Mouse (Mus musculus) thymus, adult 2 months (tissue): ENCODE data around the gene Kcnd1. TPM values are rescaled to one million over a fixed set of nuclear protein-coding genes. Genes with fewer than 3 reads are reported as not detected.
A peak's percentile ranks its signal among the peaks of the same experiment; 100 is the strongest.

Experiments used
- DNase-seq: peaks from one replicate; pipeline ENCODE4 v3.0.0; 2021
- H3K27ac ChIP-seq: fragments of 200-500 bp; 2 replicates; pipeline ENCODE4 v1.5.1; 2012; ENCODE audit warnings: low read length, control low read depth; ENCODE audit not compliant: control insufficient read depth, insufficient read depth
- H3K27me3 ChIP-seq: fragments of 200-500 bp; 2 replicates; pipeline ENCODE4 v1.6.1; 2012; ENCODE audit warnings: mild to moderate bottlenecking, low read length, moderate library complexity, mixed read lengths; ENCODE audit not compliant: control insufficient read depth, insufficient read depth
- H3K36me3 ChIP-seq: fragments of 200-500 bp; 2 replicates; pipeline ENCODE4 v1.6.1; 2012; ENCODE audit warnings: mild to moderate bottlenecking, low read length, moderate library complexity; ENCODE audit not compliant: control insufficient read depth, insufficient read depth
- H3K4me1 ChIP-seq: fragments of 200-500 bp; replicated peaks from 2 replicates; pipeline ENCODE4 v1.6.1; 2012; ENCODE audit warnings: low read length; ENCODE audit not compliant: control insufficient read depth, insufficient read depth
- H3K4me3 ChIP-seq: fragments of 200-500 bp; 2 replicates; pipeline ENCODE4 v1.5.1; 2012; ENCODE audit warnings: mild to moderate bottlenecking, low read length, control low read depth, moderate library complexity; ENCODE audit not compliant: control insufficient read depth, insufficient read depth
- CTCF ChIP-seq: fragments of 200-500 bp; IDR thresholded peaks from 2 replicates; pipeline ENCODE4 v1.5.1; 2012; ENCODE audit warnings: mild to moderate bottlenecking, control low read depth, low read length, moderate library complexity, borderline replicate concordance; ENCODE audit not compliant: control insufficient read depth, poor library complexity, insufficient read depth; ENCODE audit errors: extremely low read depth
- POLR2A ChIP-seq: fragments of 200-500 bp; IDR thresholded peaks from 2 replicates; pipeline ENCODE4 v1.6.1; 2012; ENCODE audit warnings: mild to moderate bottlenecking, low read length, control low read depth, moderate library complexity; ENCODE audit not compliant: control insufficient read depth, poor library complexity, insufficient read depth; ENCODE audit errors: extremely low read depth
- WGBS: fragments of 180-500 bp; shearing (Covaris S2); methylation state at CpG from one replicate; pipeline ENCODE4 v1.1.7; 2018; 5-methylcytosine and 5-hydroxymethylcytosine counted together
- polyA plus RNA-seq: library from polyadenylated mRNA; depleted of rRNA; stranded (reverse); fragments of >200 nt; gene quantifications from 2 replicates; pipeline ENCODE4 v1.2.3, GENCODE M21; 2012; rRNA removed

Kcnd1 gene
- polyA plus RNA-seq, 1 experiment, result 1.1 TPM

DNA sequence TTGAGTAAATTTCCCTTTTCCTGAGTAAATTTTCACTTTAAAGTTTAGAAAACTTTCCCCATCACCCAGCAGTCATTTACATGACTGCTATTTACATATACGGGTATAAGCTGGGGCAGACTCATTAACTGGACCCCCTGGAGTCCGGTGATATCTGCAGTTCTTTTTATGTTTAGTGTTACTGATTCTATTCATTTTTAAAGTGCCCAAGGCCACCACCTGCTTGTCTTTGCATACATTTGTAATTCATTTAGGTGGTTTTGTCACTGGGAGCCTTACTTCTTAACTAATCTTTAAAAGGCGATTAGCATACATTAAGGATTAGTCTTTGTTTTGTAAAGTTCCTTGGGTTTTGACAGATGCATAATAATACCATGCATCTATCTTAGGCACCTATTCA, 47.7 kb downstream of the Kcnd1 start:
- Histone ChIP-seq H3K27ac (no peak overlapping the region), H3K4me1 (peaks cover 6% of the 10 kb centered on the region), H3K4me3 (no peak overlapping the region), H3K36me3 (peaks cover 28% of the 10 kb centered on the region), H3K27me3 (no peaks in the 10 kb centered on the region)
- WGBS, result 93% methylated on average over 3 of the region's 3 CpGs
- TF ChIP-seq CTCF, result no peak
- TF ChIP-seq POLR2A, result no peak
- no peak for DNase-seq

DNA sequence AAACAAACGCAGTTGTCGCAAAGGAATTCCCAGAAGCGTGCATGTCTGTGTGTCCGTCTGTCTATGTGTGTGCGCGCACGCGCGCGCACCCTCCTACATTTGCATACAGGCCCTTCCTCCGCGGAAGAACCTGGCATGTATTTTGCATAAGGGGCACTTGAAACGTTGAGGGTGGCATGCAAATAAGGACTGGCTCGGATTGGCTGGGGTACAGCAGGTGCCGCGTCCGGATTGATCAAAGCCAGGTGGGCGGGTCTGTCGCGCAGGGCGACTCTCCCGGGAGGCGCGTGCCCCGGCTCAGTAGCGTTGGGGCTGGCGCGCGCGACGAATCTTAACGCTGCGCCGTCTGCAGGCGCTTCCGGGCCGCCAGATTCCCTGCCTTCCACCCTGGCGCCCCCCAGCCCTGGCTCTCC, 55.9 kb downstream of the Kcnd1 start, which contains the start of gene Pim2:
TSS of gene Pim2 (plus strand) at position 256 of the 413 bp plus-strand sequence.
- WGBS, result 1% methylated on average over 31 of the region's 38 CpGs
- H3K4me3 ChIP-seq, result peak within 1 kb of the TSS; percentile 78
- TF ChIP-seq POLR2A, result peak; percentile 72
- TF ChIP-seq CTCF, result no peak
- H3K4me1 ChIP-seq, result peaks cover 13% of the 10 kb centered on the region
- H3K27ac ChIP-seq, result no peak within 1 kb of the TSS
- peaks cover 10% of the 10 kb centered on the region; the same call in 1 of the 2 replicates for H3K36me3 ChIP-seq
- DNase-seq, result peak; percentile 86
- no peaks in the 10 kb centered on the region for H3K27me3 ChIP-seq

DNA sequence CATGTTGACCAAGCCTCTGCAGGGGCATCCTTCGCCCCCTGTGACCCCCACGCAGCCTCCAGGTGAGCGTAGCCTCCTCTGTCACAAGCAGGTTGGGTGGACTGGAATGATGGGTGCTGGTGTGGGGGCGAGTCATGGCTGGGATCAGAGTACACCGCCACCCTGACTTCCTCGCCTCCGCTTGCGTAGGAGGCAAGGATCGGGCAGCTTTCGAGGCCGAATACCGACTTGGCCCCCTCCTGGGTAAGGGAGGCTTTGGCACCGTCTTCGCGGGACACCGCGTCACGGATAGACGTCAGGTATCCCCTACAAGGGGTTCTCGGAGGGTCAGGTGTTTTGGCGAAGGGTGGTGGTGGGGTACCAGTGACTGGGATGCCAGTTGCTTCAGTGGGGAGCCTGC, 56.4 kb downstream of the Kcnd1 start:
- no peaks in the 10 kb centered on the region for H3K27me3 ChIP-seq
- H3K27ac ChIP-seq, result no peak overlapping the region
- TF ChIP-seq CTCF, result no peak
- TF ChIP-seq POLR2A, result no peak
- H3K4me3 ChIP-seq, result peak overlapping the region; percentile 78
- WGBS, result 5% methylated on average over 17 of the region's 21 CpGs
- peaks cover 6% of the 10 kb centered on the region; the same call in 1 of the 2 replicates for H3K36me3 ChIP-seq
- DNase-seq, result peak; percentile 19
- H3K4me1 ChIP-seq, result peaks cover 13% of the 10 kb centered on the region

DNA sequence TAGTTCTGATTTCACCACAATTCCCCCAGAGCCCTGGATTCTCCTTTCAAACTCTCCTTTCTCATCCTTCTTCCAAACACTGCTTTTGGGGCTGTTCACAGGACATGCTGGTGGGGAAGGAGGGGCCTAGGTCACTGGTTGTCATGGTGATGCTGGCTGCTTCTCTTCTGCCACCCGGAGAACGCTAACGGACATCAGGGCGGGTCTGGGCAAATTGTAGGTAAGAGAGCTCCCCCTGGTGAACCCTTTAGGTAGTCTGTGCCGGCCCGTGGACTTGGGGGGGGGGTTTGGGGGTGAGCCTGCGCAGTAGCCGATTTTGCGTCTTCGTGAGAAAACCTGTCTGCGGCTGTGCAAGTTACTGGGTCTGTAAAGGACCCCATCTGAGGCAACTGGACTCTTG, 57.7 kb downstream of the Kcnd1 start:
- peak; percentile 53; the same call in 1 of the 2 replicates for TF ChIP-seq CTCF
- no peak for TF ChIP-seq POLR2A
- no peaks in the 10 kb centered on the region for H3K27me3 ChIP-seq
- H3K4me1 ChIP-seq, result peaks cover 15% of the 10 kb centered on the region
- no peaks in the 10 kb centered on the region for H3K36me3 ChIP-seq
- H3K4me3 ChIP-seq, result peak overlapping the region; percentile 14; the same call in 1 of the 2 replicates
- DNase-seq, result peak; percentile 43
- WGBS, result 1% methylated on average over 11 of the region's 11 CpGs
- H3K27ac ChIP-seq, result no peak overlapping the region

DNA sequence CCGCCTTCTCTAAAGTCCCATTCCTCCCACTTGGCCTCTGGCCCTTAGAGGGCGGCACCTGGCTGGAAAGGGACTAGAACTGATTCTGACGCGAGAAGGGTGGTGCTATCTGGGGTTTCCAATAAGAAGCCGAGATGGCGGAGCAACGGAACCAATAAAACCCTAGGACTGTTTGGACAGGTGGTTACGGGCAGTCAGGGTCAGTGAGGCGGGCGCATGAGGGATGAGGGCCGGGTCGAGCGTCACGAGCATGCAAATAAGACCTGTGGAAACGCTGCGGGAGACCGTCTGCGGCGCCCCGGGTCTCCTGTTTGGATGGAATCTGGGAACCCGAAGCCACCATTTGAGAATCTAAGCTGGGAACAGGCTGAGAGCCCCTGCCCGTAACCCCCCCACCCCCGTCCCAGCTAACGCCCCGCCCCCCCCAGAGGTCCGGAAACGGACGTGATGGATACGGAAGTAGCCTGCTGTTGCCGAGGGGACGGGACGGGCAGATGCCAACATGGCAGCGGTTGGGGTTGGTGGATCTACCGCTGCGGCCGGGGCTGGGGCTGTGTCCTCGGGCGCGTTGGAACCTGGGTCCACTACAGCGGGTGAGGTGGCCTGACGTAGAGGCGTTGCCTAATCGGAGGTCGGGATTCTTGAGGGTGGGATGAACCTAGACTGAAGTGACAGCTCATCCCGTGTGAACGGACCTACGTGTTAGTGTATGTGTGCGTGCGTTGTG, 61.9 kb downstream of the Kcnd1 start, which contains the start of gene Slc35a2:
TSS of gene Slc35a2 (plus strand) at position 188 of the 727 bp plus-strand sequence.
- peak; percentile 55 for DNase-seq
- no peaks in the 10 kb centered on the region for H3K36me3 ChIP-seq
- H3K4me1 ChIP-seq, result peaks cover 11% of the 10 kb centered on the region
- H3K27ac ChIP-seq, result no peak within 1 kb of the TSS
- WGBS, result under 1% methylated on average over 44 of the region's 49 CpGs
- 0 out of 2 replicates have a peak, but pooled peaks have one; percentile 26 for TF ChIP-seq POLR2A
- no peak for TF ChIP-seq CTCF
- H3K27me3 ChIP-seq, result no peaks in the 10 kb centered on the region
- H3K4me3 ChIP-seq, result peak within 1 kb of the TSS; percentile 80

Other genes starting within 250 kb of the Kcnd1 start
- 7.7 and 10.3 TPM in 2 replicates for gene Foxp3, start 248.6 kb upstream of the Kcnd1 start, polyA plus RNA-seq
- 5.5 and 5.8 TPM in 2 replicates for gene Ppp1r3f, start 248.0 kb upstream of the Kcnd1 start, polyA plus RNA-seq
- gene Ccdc22, start 216.8 kb upstream of the Kcnd1 start, polyA plus RNA-seq, result 34.1 and 35.7 TPM in 2 replicates
- gene Cacna1f, start 215.2 kb upstream of the Kcnd1 start, polyA plus RNA-seq, result 0.04 and 0.12 TPM in 2 replicates
- gene Syp, start 183.8 kb upstream of the Kcnd1 start, polyA plus RNA-seq, result 1.2 and 1.8 TPM in 2 replicates
- 29.7 TPM in 2 replicates for gene Prickle3, start 165.0 kb upstream of the Kcnd1 start, polyA plus RNA-seq
- gene Plp2, start 150.9 kb upstream of the Kcnd1 start, polyA plus RNA-seq, result 144 and 149 TPM in 2 replicates
- gene Magix, start 141.0 kb upstream of the Kcnd1 start, polyA plus RNA-seq, result 0.82 and 3.0 TPM in 2 replicates
- gene Gpkow, start 125.2 kb upstream of the Kcnd1 start, polyA plus RNA-seq, result 12.2 and 12.8 TPM in 2 replicates
- 86.6 and 105 TPM in 2 replicates for gene Wdr45, start 108.0 kb upstream of the Kcnd1 start, polyA plus RNA-seq
- gene Gm45208, start 100.0 kb upstream of the Kcnd1 start, polyA plus RNA-seq, result 1.8 and 1.9 TPM in 2 replicates
- gene Praf2, start 93.8 kb upstream of the Kcnd1 start, polyA plus RNA-seq, result 39.9 and 44.4 TPM in 2 replicates
- gene Ccdc120, start 71.4 kb upstream of the Kcnd1 start, polyA plus RNA-seq, result 6.8 and 9.3 TPM in 2 replicates
- gene Tfe3, start 59.7 kb upstream of the Kcnd1 start, polyA plus RNA-seq, result 26.4 and 29.5 TPM in 2 replicates
- 68.4 and 73.1 TPM in 2 replicates for gene Gripap1, start 32.5 kb upstream of the Kcnd1 start, polyA plus RNA-seq
- 112 TPM in 2 replicates for gene Otud5, start 19.1 kb downstream of the Kcnd1 start, polyA plus RNA-seq
- 53.6 and 54.6 TPM in 2 replicates for gene Pim2, start 56.0 kb downstream of the Kcnd1 start, polyA plus RNA-seq
- 81.7 and 100 TPM in 2 replicates for gene Slc35a2, start 61.7 kb downstream of the Kcnd1 start, polyA plus RNA-seq
- gene Pqbp1, start 77.0 kb downstream of the Kcnd1 start, polyA plus RNA-seq, result 101 and 109 TPM in 2 replicates
- gene Timm17b, start 77.1 kb downstream of the Kcnd1 start, polyA plus RNA-seq, result 66.8 and 74.8 TPM in 2 replicates
- gene Gm10491, start 85.5 kb downstream of the Kcnd1 start, polyA plus RNA-seq, result not detected in 2 replicates
- gene Gm10490, start 87.3 kb downstream of the Kcnd1 start, polyA plus RNA-seq, result not detected in 2 replicates
- gene Pcsk1n, start 97.5 kb downstream of the Kcnd1 start, polyA plus RNA-seq, result 0.14 and 0.15 TPM in 2 replicates
- gene Eras, start 106.3 kb downstream of the Kcnd1 start, polyA plus RNA-seq, result not detected in 2 replicates
- gene Hdac6, start 125.6 kb downstream of the Kcnd1 start, polyA plus RNA-seq, result 31.0 and 32.0 TPM in 2 replicates
- 2.7 and 2.9 TPM in 2 replicates for gene Gata1, start 155.8 kb downstream of the Kcnd1 start, polyA plus RNA-seq
- not detected in 2 replicates for gene Glod5, start 196.2 kb downstream of the Kcnd1 start, polyA plus RNA-seq